Mouse (Mus musculus) heart, postnatal 14 days (tissue): ENCODE data around the gene Prex1. TPM values are rescaled to one million over a fixed set of nuclear protein-coding genes. Genes with fewer than 3 reads are reported as not detected.

Experiments
- DNase-seq, 2 experiments: peaks; one replicate each; pipeline ENCODE4 v3.0.0; 2021 to 2022
- intact Hi-C: fragments of 180-260 bp; cut with DNase I; formaldehyde crosslinking; loops from one replicate; pipeline ENCODE4 v1.15.1; 2025
- total RNA-seq, 2 experiments: library from RNA; stranded (reverse); gene quantifications; 2 replicates each; pipeline ENCODE4 v1.2.3; 2021

Gene Prex1
- total RNA-seq, 2 experiments from 2014 or later, result 10.7 to 11.9 TPM

DNA sequence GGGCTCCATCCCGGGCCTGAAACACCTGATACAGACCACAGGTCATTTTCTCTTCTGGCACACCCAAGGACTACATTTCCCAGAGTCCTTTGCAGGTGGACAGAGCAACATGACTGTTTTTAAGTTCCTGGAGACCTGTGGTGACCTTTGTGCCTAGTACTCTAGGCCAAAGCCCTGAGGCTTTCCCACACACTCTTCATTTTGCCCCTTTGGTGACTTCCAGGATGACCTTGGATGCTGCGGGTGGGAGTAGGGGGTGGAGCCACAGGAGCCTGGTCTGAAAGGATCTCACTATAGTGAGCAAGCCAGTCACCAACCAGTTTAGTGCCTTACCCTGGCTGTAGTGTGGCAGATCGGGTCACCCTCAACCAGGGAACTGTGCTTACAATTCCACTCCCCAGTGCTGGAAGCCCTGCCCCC lies 14.6 kb upstream of the Prex1 start:
- no peak for DNase-seq
- intact Hi-C loops, result no loop called here

DNA sequence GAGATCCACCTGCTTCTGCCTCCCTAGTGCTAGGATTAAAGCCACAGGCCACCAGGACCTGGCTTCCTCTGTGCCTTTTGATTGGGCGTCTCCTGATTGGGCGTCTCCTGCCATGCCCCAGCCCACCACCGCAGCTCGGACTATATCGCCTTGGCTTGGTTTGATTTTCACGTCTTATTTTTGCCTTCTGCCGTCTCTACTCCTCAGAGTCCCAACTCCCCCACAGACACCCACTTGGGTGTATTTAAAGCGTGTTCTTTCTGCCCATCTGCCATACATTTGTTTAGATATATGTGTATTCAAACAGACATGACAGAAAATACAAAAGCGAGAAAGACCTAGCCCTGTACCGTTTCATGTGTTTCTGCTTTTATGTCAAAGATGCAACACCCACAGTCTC lies 14.2 kb upstream of the Prex1 start:
- intact Hi-C loops, result no loop called here
- no peak for DNase-seq

DNA sequence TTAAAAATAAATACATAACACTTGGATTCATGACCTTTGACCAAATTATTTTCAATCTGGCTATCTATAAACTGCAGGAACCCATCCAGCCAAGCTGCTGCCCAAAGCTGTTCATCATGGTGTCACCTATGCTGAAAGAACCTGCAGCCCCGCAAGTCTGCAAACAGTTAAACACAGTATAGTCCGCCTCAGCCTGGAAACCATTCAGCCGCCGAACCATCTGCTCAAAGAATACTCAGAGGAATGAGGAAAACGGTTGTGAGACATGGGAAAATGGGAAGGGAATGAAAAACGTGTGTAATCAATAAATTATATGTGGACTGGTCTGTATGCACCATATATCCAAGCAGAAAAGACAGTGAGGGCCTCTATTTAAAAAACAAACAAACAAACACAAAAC lies 13.3 kb upstream of the Prex1 start:
- intact Hi-C loops, result no loop called here
- DNase-seq, result no peak

DNA sequence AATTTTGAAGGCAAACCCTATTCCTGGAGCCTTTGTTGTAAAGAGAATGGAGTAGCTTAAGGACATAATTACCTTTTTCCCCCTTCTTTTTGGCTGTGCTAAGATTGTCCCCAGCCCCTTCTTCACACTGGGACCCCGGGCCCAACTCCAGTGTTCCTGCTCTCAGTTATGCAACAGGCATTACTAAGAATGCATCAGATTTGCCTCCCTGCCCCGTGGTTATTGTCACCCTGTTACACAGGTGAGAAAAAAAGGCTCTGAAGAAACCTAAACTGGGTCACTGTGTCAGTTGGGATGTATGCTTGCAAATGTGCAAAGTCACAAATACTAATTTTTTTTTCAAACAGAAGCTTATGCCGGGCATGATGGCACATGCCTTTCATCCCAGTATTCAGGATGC lies 6.8 kb upstream of the Prex1 start:
- intact Hi-C loops, result no loop called here
- no peak for DNase-seq

- intact Hi-C loops, result no loop called here
- DNase-seq, result no peak
Measured at GRCm38 (mm10) chr2:166719930-166720305, 6.3 kb upstream of the Prex1 start.

DNA sequence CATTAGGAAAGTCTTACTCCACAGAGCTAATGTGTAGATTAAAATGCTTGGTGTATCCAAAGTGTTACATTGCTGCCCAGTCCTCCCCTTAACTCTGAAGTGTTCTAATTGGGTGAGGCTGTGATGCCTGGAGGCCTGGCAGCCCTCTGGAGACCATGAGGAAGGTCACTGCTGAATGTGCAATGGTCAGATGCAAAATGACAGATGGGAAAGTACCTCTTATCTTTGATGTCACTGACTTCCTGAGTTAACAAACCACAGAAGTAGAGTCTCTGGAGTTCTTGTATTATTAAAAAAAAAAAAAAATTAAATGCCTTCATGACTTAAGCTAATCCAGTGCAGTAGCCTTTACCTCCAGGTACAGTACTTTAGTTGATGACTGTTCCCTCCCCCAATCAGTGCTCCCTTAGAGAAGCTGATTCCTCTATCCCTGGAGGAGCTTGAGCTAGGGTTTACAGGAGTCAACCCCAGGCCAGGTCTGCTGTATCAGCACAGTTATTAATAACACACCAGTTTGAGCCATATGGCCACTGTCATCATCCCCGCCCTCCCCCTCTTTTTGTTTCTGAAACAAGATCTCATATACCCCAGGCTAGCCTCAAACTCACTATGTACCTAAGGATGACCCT lies 5.8 kb upstream of the Prex1 start:
- intact Hi-C loops, result no loop called here

DNA sequence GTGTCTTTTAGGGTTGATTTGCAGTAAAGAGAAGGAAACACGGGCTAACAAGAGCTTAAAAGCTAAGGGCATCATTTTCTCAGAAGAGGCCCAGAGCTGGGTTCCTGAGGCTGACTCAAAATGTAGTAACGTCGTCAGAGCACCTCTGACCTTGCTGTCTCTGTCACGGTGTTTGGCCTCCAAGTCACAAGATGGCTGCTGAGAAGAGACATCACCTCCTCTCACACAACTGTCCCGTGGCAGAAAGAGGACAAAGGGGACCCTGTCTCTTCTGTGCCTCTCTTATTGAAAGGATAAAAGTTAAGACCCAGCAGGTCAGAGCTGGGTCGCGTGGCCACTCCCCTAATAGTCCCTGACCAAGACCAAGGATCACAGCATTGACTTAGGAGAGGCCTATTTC lies 2.4 kb upstream of the Prex1 start:
- intact Hi-C loops, result no loop called here
- no peak for DNase-seq

More for the DNA sequence above, 5.8 kb upstream of the Prex1 start:
- no peak for DNase-seq

DNA sequence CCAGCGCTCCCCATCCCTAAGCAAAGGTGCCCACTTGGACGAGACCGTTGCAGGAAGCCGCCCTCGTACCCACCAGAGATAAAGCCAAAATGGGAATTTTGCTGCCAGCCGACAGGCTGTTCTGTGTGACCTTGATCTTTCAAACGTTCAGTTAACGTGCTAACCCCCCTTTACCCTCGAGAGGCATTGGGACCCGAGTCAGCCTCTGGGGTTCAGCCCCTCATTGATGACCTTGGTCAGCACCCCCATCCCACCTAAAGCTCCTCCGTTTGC lies 731 bp upstream of the Prex1 start:
- DNase-seq, result no peak
- intact Hi-C loops, result loop anchor here (5.0 kb wide), 1 partner anchor 63 kb away; no protein-coding TSS in a partner anchor

DNA sequence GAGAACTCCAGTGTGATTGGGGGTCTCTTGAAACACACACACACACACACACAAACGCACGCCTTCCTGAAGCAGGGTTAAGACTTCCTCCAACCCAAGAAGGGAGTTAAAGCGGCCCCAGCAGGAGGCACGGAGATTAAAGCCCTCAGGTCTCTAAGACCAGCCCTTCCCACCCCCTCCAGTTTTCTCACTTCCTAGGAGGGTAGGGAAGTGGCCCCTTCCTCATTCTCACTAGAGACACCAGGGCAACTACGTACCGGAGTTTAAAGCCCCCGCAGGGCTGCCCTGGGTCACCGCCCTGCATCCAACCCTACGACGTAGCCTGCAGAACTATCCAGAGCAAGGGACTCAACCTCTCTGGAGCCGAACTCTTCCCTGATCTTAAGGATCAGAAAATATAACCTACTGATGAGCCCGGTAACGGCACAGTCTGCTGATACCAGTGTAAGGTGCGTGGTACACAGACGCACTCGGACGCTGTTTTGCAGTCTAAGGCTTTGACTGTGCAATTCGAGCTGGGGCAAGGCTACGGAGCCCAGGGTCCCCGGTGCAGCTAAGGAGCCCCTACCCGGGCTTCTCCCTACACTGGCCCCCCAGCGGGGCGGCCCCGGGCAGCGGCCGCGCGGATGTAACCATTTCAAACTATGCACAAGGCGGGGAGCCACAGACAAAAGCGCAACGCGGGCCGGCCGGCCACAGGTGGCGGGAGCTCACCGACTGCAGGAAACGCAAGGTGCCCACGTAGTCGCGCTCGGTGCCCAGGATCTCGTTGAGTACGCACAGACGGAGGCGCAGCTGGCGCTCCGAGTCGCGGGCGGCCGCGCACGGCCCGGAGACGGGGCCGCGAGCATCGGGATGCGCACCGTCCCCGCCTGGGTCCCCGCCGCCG lies 587 bp downstream of the Prex1 start:
- intact Hi-C loops, result loop anchor here (2.0 to 5.0 kb wide), 3 partner anchors 48 to 106 kb away; no protein-coding TSS in a partner anchor
- DNase-seq, result peak in 1 of 2 experiments; percentile 19

DNA sequence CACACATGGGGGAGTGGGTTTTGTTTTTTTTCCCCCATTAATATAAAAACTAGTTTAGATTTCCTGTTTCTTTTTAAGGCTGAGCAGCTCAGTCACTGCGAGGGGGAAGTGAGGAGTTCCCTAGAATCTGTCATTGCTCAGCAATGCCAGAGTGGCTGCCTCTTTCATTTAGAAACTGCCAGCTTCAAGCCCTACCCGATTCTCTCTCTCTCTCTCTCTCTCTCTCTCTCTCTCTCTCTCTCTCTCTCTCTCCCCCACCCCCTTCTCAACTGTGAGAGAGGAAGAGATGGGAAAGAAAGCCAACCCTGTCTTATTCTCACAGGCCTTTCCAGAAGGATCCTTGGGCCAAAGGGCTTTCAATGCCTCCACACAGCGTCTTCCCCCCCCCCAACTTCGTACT lies 1.3 kb downstream of the Prex1 start:
- no peak for DNase-seq

GRCm38 (mm10) chr2:166711681-166712132 lies 1.9 kb downstream of the Prex1 start:
- intact Hi-C loops, result loop anchor here (2.0 to 5.0 kb wide), 3 partner anchors 47 to 105 kb away; no protein-coding TSS in a partner anchor
- peak in 1 of 2 experiments; percentile 18 for DNase-seq

More for the DNA sequence above, 1.3 kb downstream of the Prex1 start:
- intact Hi-C loops, result loop anchor here (2.0 to 5.0 kb wide), 3 partner anchors 48 to 106 kb away; no protein-coding TSS in a partner anchor

GRCm38 (mm10) chr2:166709883-166710282 lies 3.7 kb downstream of the Prex1 start:
- no peak for DNase-seq
- intact Hi-C loops, result loop anchor here (5.0 kb wide), 1 partner anchor 67 kb away; no protein-coding TSS in a partner anchor

- intact Hi-C loops, result no loop called here
- no peak for DNase-seq
Measured at GRCm38 (mm10) chr2:166708304-166708703, 5.3 kb downstream of the Prex1 start.

GRCm38 (mm10) chr2:166706526-166706925 lies 7.1 kb downstream of the Prex1 start:
- no peak for DNase-seq
- intact Hi-C loops, result no loop called here

GRCm38 (mm10) chr2:166703491-166703890 lies 10.1 kb downstream of the Prex1 start:
- intact Hi-C loops, result no loop called here
- no peak for DNase-seq

DNA sequence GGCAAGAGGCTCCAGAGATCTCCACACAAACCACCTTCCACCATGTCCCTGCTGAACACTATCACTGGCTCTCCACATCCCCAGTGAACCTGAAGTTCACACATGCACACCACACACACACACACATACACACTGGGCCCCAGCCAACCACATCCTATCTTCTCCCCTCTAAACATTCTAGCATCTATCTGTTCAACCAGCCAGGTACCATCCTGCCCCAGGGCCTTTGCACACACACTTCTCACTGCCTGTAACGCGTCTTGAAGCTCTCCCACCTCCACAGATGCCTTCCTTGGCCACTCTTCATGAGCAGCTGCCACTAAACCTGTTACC lies 11.6 kb downstream of the Prex1 start:
- DNase-seq, result no peak
- intact Hi-C loops, result no loop called here

- intact Hi-C loops, result no loop called here
- no peak for DNase-seq
Measured at GRCm38 (mm10) chr2:166701248-166702112, 12.2 kb downstream of the Prex1 start.

GRCm38 (mm10) chr2:166700732-166701131 lies 12.9 kb downstream of the Prex1 start:
- intact Hi-C loops, result no loop called here
- no peak for DNase-seq

DNA sequence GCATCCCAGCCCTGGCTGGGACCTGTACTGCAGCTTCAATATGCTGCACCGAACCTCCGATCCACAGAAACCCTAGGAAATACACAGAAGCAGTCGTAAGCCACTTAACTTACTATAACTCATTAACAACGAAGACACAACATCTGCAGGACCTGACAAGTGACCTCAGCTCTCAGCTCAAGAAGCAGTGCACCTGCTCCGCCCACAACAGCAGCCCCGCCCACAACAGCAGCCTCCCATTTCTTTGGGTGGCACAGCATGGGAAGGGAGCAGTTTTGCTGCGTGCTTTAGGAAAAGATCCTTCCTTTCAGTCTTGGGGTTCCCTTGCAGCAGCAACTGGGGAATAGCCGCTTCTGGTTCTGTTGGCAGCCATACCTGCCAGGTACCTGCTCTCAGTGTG lies 13.5 kb downstream of the Prex1 start:
- intact Hi-C loops, result no loop called here
- DNase-seq, result no peak

- DNase-seq, result no peak
- intact Hi-C loops, result no loop called here
Measured at GRCm38 (mm10) chr2:166699552-166699951, 14.1 kb downstream of the Prex1 start.

DNA sequence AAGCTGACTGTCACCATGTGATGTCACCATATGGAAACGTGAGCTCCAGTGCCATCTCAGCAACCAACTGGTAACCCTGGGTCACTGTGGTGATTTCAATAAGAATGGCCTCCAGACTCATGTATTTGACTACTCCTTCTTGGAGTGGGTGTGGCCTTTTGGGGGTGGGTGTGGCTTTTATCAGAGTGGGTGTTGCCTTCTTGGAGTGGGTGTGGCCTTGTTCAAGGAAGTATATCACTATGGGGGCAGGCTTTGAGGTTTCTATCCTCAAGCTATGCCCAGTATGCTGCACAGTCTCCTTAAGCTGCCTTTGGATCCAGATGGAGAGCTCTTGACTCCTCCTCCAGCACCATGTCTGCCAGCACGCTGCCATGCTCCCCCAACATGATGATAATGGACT lies 19.0 kb downstream of the Prex1 start:
- intact Hi-C loops, result no loop called here
- no peak for DNase-seq
